Mouse (Mus musculus) heart, postnatal 0 days (tissue): ENCODE measurements around the gene Slc2a10. TPM values are rescaled to one million over a fixed set of nuclear protein-coding genes. Genes with fewer than 3 reads are reported as not detected.
"Not testable (repeated sequence)": the region's sequence is repeated elsewhere in the genome, so short reads cannot be mapped to it uniquely, and the experiment has no call there.

Experiments
- ATAC-seq: fragments of 200-750 bp; cut with Nextera tagmentation; 2 replicates; pipeline ENCODE4 v1.8.0; 2017; ENCODE audit warnings: low read depth, moderate number of reproducible peaks, moderate library complexity; ENCODE audit not compliant: insufficient read depth
- DNase-seq: peaks from one replicate; pipeline ENCODE4 v3.0.0-alpha.2; 2016; ENCODE audit warnings: low spot score
- H3K27ac ChIP-seq: fragments of 300-500 bp; sonication (generic); 2 replicates; pipeline ENCODE4 v1.5.1; 2014; ENCODE audit warnings: low read depth, mild to moderate bottlenecking
- H3K27me3 ChIP-seq: fragments of 300-500 bp; sonication (generic); 2 replicates; pipeline ENCODE4 v1.6.1; 2014; ENCODE audit warnings: low read length, mixed read lengths; ENCODE audit not compliant: control insufficient read depth, insufficient read depth
- H3K36me3 ChIP-seq: fragments of 300-500 bp; sonication (generic); replicated peaks from 2 replicates; pipeline ENCODE4 v1.6.1; 2014; ENCODE audit warnings: low read length, mixed read lengths; ENCODE audit not compliant: control insufficient read depth, insufficient read depth
- H3K4me1 ChIP-seq: fragments of 300-500 bp; sonication (generic); 2 replicates; pipeline ENCODE4 v1.6.1; 2014; ENCODE audit warnings: antibody characterized with exemption; ENCODE audit not compliant: control insufficient read depth, insufficient read depth
- H3K4me2 ChIP-seq: fragments of 300-500 bp; sonication (generic); 2 replicates; pipeline ENCODE4 v1.6.1; 2014; ENCODE audit warnings: low read depth, mild to moderate bottlenecking, low read length, moderate library complexity
- H3K4me3 ChIP-seq: fragments of 300-500 bp; sonication (generic); 2 replicates; pipeline ENCODE4 v1.5.1; 2014; ENCODE audit warnings: low read depth, low read length
- H3K9ac ChIP-seq: fragments of 300-500 bp; sonication (generic); replicated peaks from 2 replicates; pipeline ENCODE4 v1.6.1; 2014; ENCODE audit warnings: low read depth, low read length, mixed read lengths
- H3K9me3 ChIP-seq: fragments of 300-500 bp; sonication (generic); replicated peaks from 2 replicates; pipeline ENCODE4 v1.6.1; 2016; ENCODE audit warnings: low read length; ENCODE audit not compliant: control insufficient read depth
- CTCF ChIP-seq: IDR thresholded peaks from 2 replicates; pipeline ENCODE4 v1.5.1; 2016; ENCODE audit warnings: antibody characterized with exemption, control low read depth, low read depth
- EP300 ChIP-seq: IDR thresholded peaks from 2 replicates; pipeline ENCODE4 v1.6.1; 2016; ENCODE audit warnings: antibody characterized with exemption, low read depth
- whole genome bisulfite sequencing: fragments of 180-500 bp; shearing (Covaris S2); extraction: QIAGEN DNeasy Blood & Tissue Kit; methylation state at CpG from one replicate; pipeline ENCODE4 v1.1.7; 2014; 5-methylcytosine and 5-hydroxymethylcytosine counted together
- polyA plus RNA-seq: library from polyadenylated mRNA; unstranded; fragments of >200 nt; fragmentation: Nextera tagmentation; extraction: Ambion mirVana; gene quantifications from 2 replicates; pipeline ENCODE4 v1.2.1, GENCODE M21; 2015
- total RNA-seq: library from RNA; depleted of rRNA; stranded (reverse); fragments of >200 nt; gene quantifications from 2 replicates; pipeline ENCODE4 v1.2.3, GENCODE M21; 2014; ENCODE audit warnings: low replicate concordance

Slc2a10 gene
- total and polyA plus RNA-seq, 2 experiments from 2014 or later: 3.5 to 3.6 TPM

DNA sequence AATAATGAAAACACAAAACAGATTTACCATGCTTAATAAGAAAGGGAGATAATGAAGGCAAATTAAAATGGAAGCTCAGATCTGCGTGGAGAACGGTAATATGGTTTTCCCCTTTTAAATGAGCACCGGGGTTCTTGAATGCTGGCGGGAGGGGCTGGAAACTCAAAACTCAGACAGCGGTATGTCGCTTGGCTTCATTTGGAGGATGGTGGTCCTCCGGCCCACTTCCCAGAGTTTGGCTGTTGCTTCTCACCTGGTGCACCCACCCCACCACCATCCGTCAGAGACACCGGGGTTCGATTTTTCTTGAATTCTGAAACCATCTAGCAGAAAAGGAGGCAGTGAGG, 40.1 kb downstream of the Slc2a10 start:
- H3K4me1 ChIP-seq: no peaks in the 10 kb centered on the region
- H3K4me3 ChIP-seq: no peak overlapping the region
- H3K9me3 ChIP-seq: no peaks in the 10 kb centered on the region
- TF ChIP-seq EP300 (no peak), CTCF (no peak)
- H3K27ac ChIP-seq: no peak overlapping the region
- ATAC-seq (no peak), DNase-seq (no peak)
- no peak overlapping the region for H3K9ac ChIP-seq
- no peak overlapping the region for H3K4me2 ChIP-seq
- 0 out of 2 replicates have a peak, but pooled peaks cover 3% of the 10 kb centered on the region for H3K27me3 ChIP-seq
- WGBS: 89% methylated on average over 10 of the region's 10 CpGs
- H3K36me3 ChIP-seq: no peaks in the 10 kb centered on the region

DNA sequence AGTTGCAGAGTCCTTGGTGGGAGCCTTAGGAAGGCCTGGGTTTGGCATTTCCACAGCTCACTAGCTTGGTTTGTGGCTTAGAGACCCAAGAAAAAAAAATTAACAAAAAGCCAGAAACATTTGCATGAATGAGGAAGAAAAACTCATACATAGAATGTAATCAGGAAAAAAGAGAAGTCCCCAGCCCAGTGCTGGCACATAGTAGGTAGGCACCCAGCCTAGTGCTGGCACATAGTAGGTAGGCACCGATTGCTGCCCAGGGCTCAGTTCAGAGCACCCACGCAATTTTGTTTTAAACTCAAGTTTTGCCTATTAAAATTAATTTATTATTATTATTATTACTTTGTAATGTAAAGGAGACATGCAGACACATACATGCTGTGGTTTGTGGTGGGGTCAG, 42.1 kb downstream of the Slc2a10 start:
- DNase-seq (no peak), ATAC-seq (no peak)
- H3K27me3 ChIP-seq: 0 out of 2 replicates have a peak, but pooled peaks cover 3% of the 10 kb centered on the region
- H3K9me3 ChIP-seq: no peaks in the 10 kb centered on the region
- no peak overlapping the region for H3K9ac ChIP-seq
- no peak overlapping the region for H3K4me3 ChIP-seq
- WGBS: 83% methylated on average over 2 of the region's 2 CpGs
- H3K4me2 ChIP-seq: no peak overlapping the region
- H3K4me1 ChIP-seq: no peaks in the 10 kb centered on the region
- no peaks in the 10 kb centered on the region for H3K36me3 ChIP-seq
- TF ChIP-seq CTCF: no peak
- TF ChIP-seq EP300: no peak
- no peak overlapping the region for H3K27ac ChIP-seq

DNA sequence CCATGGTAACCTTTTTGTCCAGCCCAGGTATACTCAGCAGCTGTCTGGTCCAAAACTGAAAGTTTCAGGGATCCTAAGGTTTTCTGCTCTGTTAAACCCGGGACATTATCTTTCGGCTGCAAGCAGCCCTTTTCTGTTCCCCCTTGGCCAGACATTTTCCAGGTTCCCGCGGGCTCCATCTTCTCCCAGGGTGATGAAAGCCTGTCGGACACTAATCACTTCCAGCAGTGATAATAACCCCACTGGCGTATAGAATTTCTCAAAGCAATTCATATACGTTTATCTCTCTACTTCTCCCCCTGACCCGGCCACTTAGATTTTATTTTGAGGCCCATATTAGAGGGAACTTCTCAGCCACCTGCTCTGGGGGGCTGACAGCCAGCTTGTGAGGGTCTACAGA, 42.8 kb downstream of the Slc2a10 start:
- Histone ChIP-seq H3K27me3 (0 out of 2 replicates have a peak, but pooled peaks cover 3% of the 10 kb centered on the region), H3K4me1 (no peaks in the 10 kb centered on the region), H3K27ac (no peak overlapping the region), H3K9me3 (no peaks in the 10 kb centered on the region), H3K4me3 (no peak overlapping the region), H3K9ac (no peak overlapping the region), H3K36me3 (no peaks in the 10 kb centered on the region), H3K4me2 (no peak overlapping the region)
- no peak for TF ChIP-seq CTCF
- no peak for TF ChIP-seq EP300
- DNase-seq (no peak), ATAC-seq (no peak)
- WGBS: 38% methylated on average over 8 of the region's 8 CpGs

DNA sequence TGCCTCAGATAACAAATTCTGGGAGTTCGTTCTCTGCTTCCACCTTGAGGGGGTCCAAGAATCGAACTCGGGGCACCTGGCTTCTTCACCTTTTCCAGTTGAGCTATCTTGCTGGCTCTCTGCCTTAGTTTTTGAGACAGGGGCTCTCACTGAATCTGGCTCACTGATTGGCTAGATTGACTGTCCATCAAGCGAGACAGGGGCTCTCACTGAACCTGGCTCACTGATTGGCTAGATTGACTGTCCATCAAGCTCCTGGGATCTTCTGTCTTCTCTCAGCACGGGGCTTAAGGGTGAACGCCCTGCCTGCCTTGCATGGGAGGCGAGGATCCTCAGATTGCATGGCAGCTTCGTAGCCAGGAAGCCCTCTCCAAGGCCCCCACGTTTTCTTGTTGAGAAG, 43.8 kb downstream of the Slc2a10 start:
- WGBS: 45% methylated on average over 9 of the region's 9 CpGs
- Histone ChIP-seq H3K9ac (no peak overlapping the region), H3K36me3 (no peaks in the 10 kb centered on the region), H3K4me3 (no peak overlapping the region), H3K4me1 (no peaks in the 10 kb centered on the region), H3K4me2 (no peak overlapping the region), H3K27ac (no peak overlapping the region), H3K9me3 (no peaks in the 10 kb centered on the region), H3K27me3 (0 out of 2 replicates have a peak, but pooled peaks cover 3% of the 10 kb centered on the region)
- DNase-seq (peak; percentile 10), ATAC-seq (no peak)
- TF ChIP-seq CTCF: no peak
- no peak for TF ChIP-seq EP300

DNA sequence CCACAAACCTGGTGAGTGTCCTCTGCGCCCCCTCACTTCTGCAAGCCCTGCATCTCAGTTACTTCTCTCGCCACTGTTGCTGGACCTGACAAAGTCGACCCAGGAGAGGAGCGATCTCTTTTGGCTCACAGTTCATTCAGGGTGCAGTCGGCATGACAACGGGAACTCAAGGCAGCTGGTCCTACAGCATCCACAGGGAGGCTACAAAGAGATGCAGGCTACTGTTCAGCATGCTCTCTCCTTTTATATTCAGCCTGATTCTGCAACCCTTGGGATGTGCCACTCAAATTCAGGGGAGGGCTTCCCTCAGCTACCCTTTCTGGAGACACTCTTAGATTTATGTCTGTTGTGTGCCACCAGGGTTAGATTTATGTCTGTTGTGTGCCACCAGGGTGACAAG, 45.0 kb downstream of the Slc2a10 start:
- H3K27ac ChIP-seq: no peak overlapping the region
- no peak overlapping the region for H3K4me3 ChIP-seq
- H3K4me2 ChIP-seq: no peak overlapping the region
- H3K36me3 ChIP-seq: no peaks in the 10 kb centered on the region
- ATAC-seq (no peak), DNase-seq (no peak)
- no peaks in the 10 kb centered on the region for H3K4me1 ChIP-seq
- no peaks in the 10 kb centered on the region for H3K9me3 ChIP-seq
- H3K9ac ChIP-seq: no peak overlapping the region
- no peak for TF ChIP-seq EP300
- no peak for TF ChIP-seq CTCF
- WGBS: 69% methylated on average over 6 of the region's 6 CpGs
- 0 out of 2 replicates have a peak, but pooled peaks cover 3% of the 10 kb centered on the region for H3K27me3 ChIP-seq

- H3K9me3 ChIP-seq, H3K4me2 ChIP-seq, H3K4me3 ChIP-seq, DNase-seq, H3K9ac ChIP-seq, H3K4me1 ChIP-seq, H3K36me3 ChIP-seq, H3K27me3 ChIP-seq, H3K27ac ChIP-seq, ATAC-seq: not testable (repeated sequence)
- 72% methylated on average over 7 of the region's 7 CpGs for WGBS
Observed at GRCm38 (mm10) chr2:165550410-165550809, 46.8 kb downstream of the Slc2a10 start.
